Mouse (Mus musculus): ENCODE data around the gene Siglech. TPM values are rescaled to one million over a fixed set of nuclear protein-coding genes. Genes with fewer than 3 reads are reported as not detected.

The Siglech gene
- 1.6 and 1.8 TPM in 2 replicates for polyA plus RNA-seq (2014; fragmentation: Nextera tagmentation; extraction: Ambion mirVana)

DNA sequence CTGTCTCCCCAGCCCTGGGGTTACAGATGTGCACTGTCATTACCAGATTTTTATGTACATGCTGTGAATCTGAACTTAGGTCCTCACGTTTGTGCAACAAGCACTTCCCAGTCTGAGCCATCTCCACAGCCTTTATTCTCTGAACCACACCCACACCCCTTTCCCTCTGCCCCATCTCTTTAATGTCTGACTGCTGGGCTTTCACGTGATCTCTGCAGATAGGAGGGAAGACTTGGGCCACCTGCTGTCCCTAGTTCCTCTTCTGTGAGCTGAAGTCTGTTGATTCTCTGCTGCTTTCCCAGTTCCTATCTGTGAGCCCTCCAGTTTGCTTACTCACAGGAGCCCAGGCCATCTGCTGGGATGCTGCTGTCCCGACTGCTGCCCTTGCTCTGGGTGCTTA, at the start of gene Siglech:
Siglech (plus strand) TSS at position 253 of the 400 bp plus-strand sequence.
- Histone ChIP-seq H3K4me3 (replicated peaks; ENCODE audit: low read depth, low read length) (no peak within 1 kb of the TSS), H3K4me1 (ENCODE audit: control insufficient read depth, insufficient read depth, low read length) (no peaks in the 10 kb centered on the region), H3K36me3 (ENCODE audit: control insufficient read depth, insufficient read depth, low read length) (no peaks in the 10 kb centered on the region), H3K9ac (replicated peaks; ENCODE audit: low read length) (no peak within 1 kb of the TSS), H3K27me3 (ENCODE audit: control insufficient read depth, insufficient read depth, low read length) (no peaks in the 10 kb centered on the region), H3K4me2 (ENCODE audit: low read length) (no peak within 1 kb of the TSS), H3K9me3 (ENCODE audit: control insufficient read depth, low read length) (no peaks in the 10 kb centered on the region), H3K27ac (replicated peaks; ENCODE audit: low read depth, low read length) (no peak within 1 kb of the TSS)
- WGBS = 50% methylated on average over 3 of the region's 3 CpGs
- ATAC-seq (ENCODE audit: low FRiP score, low TSS enrichment) (no peak), DNase-seq (no peak)

DNA sequence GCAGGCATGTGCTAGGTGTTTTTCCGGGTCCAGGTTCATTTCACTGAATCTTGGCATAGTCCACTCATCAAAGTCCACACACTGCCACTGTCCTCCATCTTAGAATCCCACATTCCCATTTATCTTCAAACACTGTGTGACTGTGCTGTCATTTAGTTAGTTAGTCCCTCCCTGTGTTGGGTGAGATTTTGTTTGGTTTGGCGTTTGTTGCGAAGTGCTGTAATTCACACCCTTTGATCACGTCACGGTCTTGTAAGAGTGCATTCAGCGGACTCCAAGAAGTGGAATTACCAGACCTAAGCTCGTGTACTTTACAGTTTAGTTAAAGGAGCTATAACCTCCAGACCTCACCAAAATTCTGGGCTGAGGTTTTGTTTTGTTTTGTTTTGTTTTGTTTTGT, 45.3 kb upstream of the Siglech start:
- H3K36me3 ChIP-seq (ENCODE audit: control insufficient read depth, insufficient read depth, low read length) = no peaks in the 10 kb centered on the region
- H3K27ac ChIP-seq (replicated peaks; ENCODE audit: low read depth, low read length) = no peak overlapping the region
- H3K4me2 ChIP-seq (ENCODE audit: low read length) = no peak overlapping the region
- no peaks in the 10 kb centered on the region for H3K9me3 ChIP-seq (ENCODE audit: control insufficient read depth, low read length)
- no peak overlapping the region for H3K4me3 ChIP-seq (replicated peaks; ENCODE audit: low read depth, low read length)
- WGBS = 61% methylated on average over 7 of the region's 7 CpGs
- no peaks in the 10 kb centered on the region for H3K4me1 ChIP-seq (ENCODE audit: control insufficient read depth, insufficient read depth, low read length)
- no peaks in the 10 kb centered on the region for H3K27me3 ChIP-seq (ENCODE audit: control insufficient read depth, insufficient read depth, low read length)
- no peak overlapping the region for H3K9ac ChIP-seq (replicated peaks; ENCODE audit: low read length)
- ATAC-seq (ENCODE audit: low FRiP score, low TSS enrichment) (no peak), DNase-seq (no peak)

DNA sequence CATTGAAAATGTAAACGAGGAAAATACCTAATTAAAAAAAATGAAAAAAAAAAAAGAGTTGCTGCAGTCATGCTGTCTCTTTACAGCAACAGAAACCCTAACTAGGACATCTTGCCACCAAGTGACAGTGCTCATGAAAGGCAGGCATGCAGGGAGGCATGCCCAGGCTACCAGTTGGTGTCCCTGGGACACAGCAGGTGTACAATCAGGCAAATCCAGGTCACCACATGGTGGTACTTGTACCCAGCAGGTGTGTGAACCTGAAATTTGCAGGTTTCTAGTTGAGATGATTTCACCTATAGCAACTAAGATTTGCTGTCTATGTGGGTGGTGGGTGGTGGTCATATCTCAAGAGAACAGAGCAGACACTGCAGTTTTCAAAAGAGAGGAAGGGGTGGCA, 39.1 kb upstream of the Siglech start:
- no peaks in the 10 kb centered on the region for H3K36me3 ChIP-seq (ENCODE audit: control insufficient read depth, insufficient read depth, low read length)
- no peaks in the 10 kb centered on the region for H3K9me3 ChIP-seq (ENCODE audit: control insufficient read depth, low read length)
- H3K4me2 ChIP-seq (ENCODE audit: low read length) = no peak overlapping the region
- 90% methylated on average over 1 of the region's 1 CpGs for WGBS
- H3K9ac ChIP-seq (replicated peaks; ENCODE audit: low read length) = no peak overlapping the region
- H3K27ac ChIP-seq (replicated peaks; ENCODE audit: low read depth, low read length) = no peak overlapping the region
- H3K4me3 ChIP-seq (replicated peaks; ENCODE audit: low read depth, low read length) = no peak overlapping the region
- no peaks in the 10 kb centered on the region for H3K27me3 ChIP-seq (ENCODE audit: control insufficient read depth, insufficient read depth, low read length)
- H3K4me1 ChIP-seq (ENCODE audit: control insufficient read depth, insufficient read depth, low read length) = no peaks in the 10 kb centered on the region
- DNase-seq = no peak
- no peak for ATAC-seq (ENCODE audit: low FRiP score, low TSS enrichment)

DNA sequence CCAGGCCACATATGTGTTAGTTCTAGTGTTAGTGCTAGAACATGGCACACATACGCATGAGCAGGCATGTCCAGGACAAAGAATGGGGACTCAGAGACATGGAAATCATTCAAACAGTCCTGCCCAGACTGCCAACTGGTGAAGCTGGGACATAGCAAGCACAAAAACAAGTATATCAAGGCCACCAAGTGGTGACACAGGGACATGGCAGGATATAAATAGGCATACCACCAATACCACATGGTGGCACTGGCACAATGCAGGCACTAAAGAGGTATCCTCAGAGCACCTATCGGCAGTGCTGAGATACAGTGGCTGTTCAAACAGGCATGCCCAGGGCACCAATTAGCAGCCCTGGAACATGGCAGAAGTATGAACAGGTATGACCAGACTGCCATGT, 33.5 kb upstream of the Siglech start:
- DNase-seq = no peak
- 93% methylated on average over 2 of the region's 2 CpGs for WGBS
- ATAC-seq (ENCODE audit: low FRiP score, low TSS enrichment) = no peak

DNA sequence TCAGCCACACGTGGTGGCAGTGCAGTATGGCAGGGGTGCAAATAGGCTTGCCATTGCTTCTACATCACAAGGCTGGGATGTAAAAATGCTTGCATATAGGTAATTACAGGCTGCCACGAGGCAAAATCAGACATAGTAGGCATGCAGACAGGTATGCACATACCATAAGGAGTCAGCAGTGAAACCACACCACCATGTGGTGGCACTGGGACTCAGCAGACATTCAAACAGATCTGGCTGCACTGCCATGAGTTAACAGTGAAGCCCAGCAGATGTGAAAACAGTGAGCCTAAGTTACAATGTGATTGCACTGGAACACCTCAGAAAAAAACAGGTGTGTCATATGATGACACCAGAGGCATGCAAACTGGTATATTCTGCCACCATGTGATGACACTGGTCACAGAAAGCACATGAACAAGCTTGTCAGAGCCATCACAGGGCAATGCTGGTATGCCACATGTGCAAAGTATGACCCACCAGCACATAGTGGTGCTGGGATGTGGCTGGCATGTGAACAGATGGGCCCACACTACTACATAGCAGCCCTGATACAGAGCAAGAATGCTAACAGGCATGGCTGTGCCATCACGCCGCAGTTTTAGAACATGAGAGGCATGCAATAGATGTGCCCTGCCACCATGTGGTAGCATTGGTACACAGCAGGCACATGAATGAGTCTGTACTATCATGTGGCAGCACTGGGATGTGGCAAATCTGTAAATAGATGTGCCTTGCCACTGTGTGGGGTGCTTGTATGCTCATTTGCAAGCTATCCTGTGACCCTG, 30.7 kb upstream of the Siglech start:
- Histone ChIP-seq H3K4me2 (ENCODE audit: low read length) (no peak overlapping the region), H3K27ac (replicated peaks; ENCODE audit: low read depth, low read length) (no peak overlapping the region), H3K36me3 (ENCODE audit: control insufficient read depth, insufficient read depth, low read length) (no peaks in the 10 kb centered on the region), H3K27me3 (ENCODE audit: control insufficient read depth, insufficient read depth, low read length) (no peaks in the 10 kb centered on the region), H3K4me3 (replicated peaks; ENCODE audit: low read depth, low read length) (no peak overlapping the region), H3K9ac (replicated peaks; ENCODE audit: low read length) (no peak overlapping the region), H3K4me1 (ENCODE audit: control insufficient read depth, insufficient read depth, low read length) (no peaks in the 10 kb centered on the region), H3K9me3 (ENCODE audit: control insufficient read depth, low read length) (no peaks in the 10 kb centered on the region)
- peak; percentile 78 for DNase-seq
- 51% methylated on average over 4 of the region's 4 CpGs for WGBS
- ATAC-seq (ENCODE audit: low FRiP score, low TSS enrichment) = peak; percentile 60

More for the DNA sequence above, 33.5 kb upstream of the Siglech start:
- H3K36me3 ChIP-seq (ENCODE audit: control insufficient read depth, insufficient read depth, low read length) = no peaks in the 10 kb centered on the region
- H3K4me1 ChIP-seq (ENCODE audit: control insufficient read depth, insufficient read depth, low read length) = no peaks in the 10 kb centered on the region
- H3K4me3 ChIP-seq (replicated peaks; ENCODE audit: low read depth, low read length) = no peak overlapping the region
- no peak overlapping the region for H3K9ac ChIP-seq (replicated peaks; ENCODE audit: low read length)
- H3K27me3 ChIP-seq (ENCODE audit: control insufficient read depth, insufficient read depth, low read length) = no peaks in the 10 kb centered on the region
- no peak overlapping the region for H3K27ac ChIP-seq (replicated peaks; ENCODE audit: low read depth, low read length)
- H3K4me2 ChIP-seq (ENCODE audit: low read length) = no peak overlapping the region
- H3K9me3 ChIP-seq (ENCODE audit: control insufficient read depth, low read length) = no peaks in the 10 kb centered on the region

DNA sequence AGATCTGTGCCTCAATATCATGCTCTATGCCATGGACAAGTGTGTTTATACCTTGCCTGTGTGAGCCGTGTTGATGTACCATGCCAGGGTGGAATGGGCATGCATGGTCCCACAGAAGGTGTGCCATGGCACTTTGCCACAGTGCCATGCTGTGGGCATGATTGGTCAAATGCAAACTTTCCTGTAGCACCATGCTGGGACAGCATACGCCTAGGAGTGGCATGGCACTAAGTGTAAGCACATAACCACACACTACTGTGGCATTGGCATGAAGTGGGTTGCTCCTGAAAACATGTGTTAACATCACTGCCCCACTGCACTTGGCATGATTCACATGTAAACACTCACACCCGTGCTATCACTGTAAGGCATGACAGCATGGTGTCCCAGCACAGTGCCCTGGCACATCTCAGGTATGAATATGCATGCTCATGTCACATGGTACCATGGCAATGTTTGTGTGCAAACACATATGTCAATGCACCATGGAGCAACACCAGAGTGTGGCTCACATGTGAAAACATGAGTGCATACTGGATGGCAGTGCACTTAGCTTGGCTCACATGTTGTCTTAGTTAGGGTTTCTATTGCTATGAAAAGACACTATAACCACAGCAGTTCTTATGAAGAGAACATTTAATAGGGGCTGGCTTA, 24.2 kb upstream of the Siglech start:
- no peak overlapping the region for H3K4me3 ChIP-seq (replicated peaks; ENCODE audit: low read depth, low read length)
- no peak overlapping the region for H3K9ac ChIP-seq (replicated peaks; ENCODE audit: low read length)
- no peak overlapping the region for H3K4me2 ChIP-seq (ENCODE audit: low read length)
- DNase-seq (no peak), ATAC-seq (ENCODE audit: low FRiP score, low TSS enrichment) (peak; percentile 27; the same call in 1 of the 2 replicates)
- 93% methylated on average over 3 of the region's 3 CpGs for WGBS
- no peaks in the 10 kb centered on the region for H3K36me3 ChIP-seq (ENCODE audit: control insufficient read depth, insufficient read depth, low read length)
- no peaks in the 10 kb centered on the region for H3K9me3 ChIP-seq (ENCODE audit: control insufficient read depth, low read length)
- H3K27me3 ChIP-seq (ENCODE audit: control insufficient read depth, insufficient read depth, low read length) = no peaks in the 10 kb centered on the region
- no peak overlapping the region for H3K27ac ChIP-seq (replicated peaks; ENCODE audit: low read depth, low read length)
- H3K4me1 ChIP-seq (ENCODE audit: control insufficient read depth, insufficient read depth, low read length) = no peaks in the 10 kb centered on the region

DNA sequence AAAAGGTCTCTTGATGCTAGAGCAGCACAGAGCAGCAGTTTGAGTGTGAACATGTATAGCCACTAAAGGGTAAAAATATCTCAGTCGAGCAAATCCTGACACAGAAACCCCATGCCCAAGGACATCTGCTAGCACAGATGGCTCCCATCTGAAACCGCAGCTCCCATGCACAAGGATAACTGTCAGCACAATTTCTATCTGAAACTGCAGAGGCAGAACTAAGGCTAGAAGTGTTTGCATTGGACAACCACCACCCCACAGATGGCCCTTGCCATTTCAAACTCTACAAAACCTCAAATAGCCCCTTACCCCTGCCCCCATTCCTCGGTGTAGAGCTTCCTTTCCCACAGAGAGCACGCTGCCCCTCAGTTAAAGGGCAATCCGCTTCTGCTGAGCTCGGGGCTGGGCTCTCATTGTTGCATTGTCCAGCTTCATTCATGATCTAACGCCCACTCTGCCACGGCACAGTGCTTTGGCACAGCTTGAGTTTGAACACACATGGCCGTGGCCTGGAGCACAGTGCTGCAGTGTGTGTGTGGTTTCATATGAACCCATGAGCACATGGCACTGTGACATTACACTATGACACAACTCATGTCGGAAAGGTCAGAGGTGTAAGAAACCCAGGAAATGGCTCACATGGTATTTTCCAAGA, 23.3 kb upstream of the Siglech start:
- 24% methylated on average over 10 of the region's 10 CpGs for WGBS
- Histone ChIP-seq H3K9ac (replicated peaks; ENCODE audit: low read length) (no peak overlapping the region), H3K36me3 (ENCODE audit: control insufficient read depth, insufficient read depth, low read length) (no peaks in the 10 kb centered on the region), H3K9me3 (ENCODE audit: control insufficient read depth, low read length) (no peaks in the 10 kb centered on the region), H3K4me2 (ENCODE audit: low read length) (no peak overlapping the region), H3K4me3 (replicated peaks; ENCODE audit: low read depth, low read length) (no peak overlapping the region), H3K4me1 (ENCODE audit: control insufficient read depth, insufficient read depth, low read length) (no peaks in the 10 kb centered on the region), H3K27ac (replicated peaks; ENCODE audit: low read depth, low read length) (no peak overlapping the region), H3K27me3 (ENCODE audit: control insufficient read depth, insufficient read depth, low read length) (no peaks in the 10 kb centered on the region)
- ATAC-seq (ENCODE audit: low FRiP score, low TSS enrichment) = no peak
- DNase-seq = no peak

DNA sequence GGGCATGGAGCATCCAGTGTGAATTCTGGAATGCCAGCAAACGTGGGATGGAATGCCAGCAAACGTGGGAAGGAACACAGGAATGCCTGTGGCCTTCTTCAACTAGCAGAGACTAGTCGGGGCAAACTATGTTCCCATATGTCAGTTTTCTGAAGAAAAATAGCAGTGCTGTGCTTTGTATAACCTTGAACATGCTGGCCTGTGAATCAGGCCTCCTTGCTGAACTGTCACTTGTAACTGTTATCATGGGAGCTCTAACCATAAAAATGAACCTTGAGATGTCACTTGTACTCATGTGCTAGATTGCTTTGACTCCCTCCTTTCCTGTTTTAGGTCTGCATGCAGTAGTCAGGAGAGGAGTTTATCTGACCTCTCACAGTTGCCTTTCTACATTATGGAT, 17.1 kb upstream of the Siglech start:
- WGBS = 82% methylated on average over 3 of the region's 3 CpGs
- H3K4me3 ChIP-seq (replicated peaks; ENCODE audit: low read depth, low read length) = no peak overlapping the region
- no peak overlapping the region for H3K9ac ChIP-seq (replicated peaks; ENCODE audit: low read length)
- H3K27ac ChIP-seq (replicated peaks; ENCODE audit: low read depth, low read length) = no peak overlapping the region
- H3K9me3 ChIP-seq (ENCODE audit: control insufficient read depth, low read length) = no peaks in the 10 kb centered on the region
- H3K27me3 ChIP-seq (ENCODE audit: control insufficient read depth, insufficient read depth, low read length) = no peaks in the 10 kb centered on the region
- no peaks in the 10 kb centered on the region for H3K4me1 ChIP-seq (ENCODE audit: control insufficient read depth, insufficient read depth, low read length)
- no peaks in the 10 kb centered on the region for H3K36me3 ChIP-seq (ENCODE audit: control insufficient read depth, insufficient read depth, low read length)
- H3K4me2 ChIP-seq (ENCODE audit: low read length) = no peak overlapping the region
- no peak for DNase-seq
- ATAC-seq (ENCODE audit: low FRiP score, low TSS enrichment) = no peak
